Comparison of ENCODE assay signal across 22 mouse cellular contexts in the genomic region with DNA sequence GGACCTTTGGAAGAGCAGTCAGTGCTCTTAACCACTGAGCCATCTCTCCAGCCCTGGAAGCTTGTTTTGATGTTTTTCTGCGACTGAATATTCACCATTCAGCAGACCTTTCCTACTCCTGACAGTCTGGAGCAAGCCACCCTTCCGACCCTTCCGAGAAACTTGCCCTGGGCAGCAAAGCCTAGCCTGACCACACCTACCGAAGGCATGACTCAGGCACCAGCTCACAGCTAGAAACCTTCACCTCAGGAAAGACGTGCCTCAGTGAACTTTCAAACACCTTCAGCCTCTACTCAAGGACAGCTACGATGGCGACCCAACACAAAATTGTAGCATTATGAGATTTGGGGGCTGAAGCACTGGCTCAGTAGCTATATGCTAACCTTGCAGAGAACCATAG. TPM values are rescaled to one million over a fixed set of nuclear protein-coding genes. Genes with fewer than 3 reads are reported as not detected.
"Had no signal": no experiment of that assay in that cellular context is flagged by ENCODE, and none has a peak within 500 bp of the region (broad histone marks: within the 10 kb centered on the region; RNA-seq: fewer than 3 reads in every experiment).

No protein-coding gene starts in this region.

- H3K36me3 ChIP-seq: intestine, embryonic 15.5 days; limb, embryonic 12.5 days; limb, embryonic 15.5 days; lung, embryonic 15.5 days; midbrain, embryonic 10.5 days; midbrain, embryonic 13.5 days; neural tube, embryonic 13.5 days had no signal

- H3K27ac ChIP-seq: intestine, embryonic 15.5 days; limb, embryonic 12.5 days; limb, embryonic 15.5 days; liver, embryonic 14.5 days; lung, embryonic 15.5 days; midbrain, embryonic 10.5 days; midbrain, embryonic 13.5 days; neural tube, embryonic 13.5 days had no signal

- H3K9ac ChIP-seq: intestine, embryonic 15.5 days; limb, embryonic 12.5 days; limb, embryonic 15.5 days; liver, embryonic 14.5 days; liver, postnatal 0 days; lung, embryonic 15.5 days; midbrain, embryonic 13.5 days; neural tube, embryonic 13.5 days had no signal

- H3K27me3 ChIP-seq: intestine, embryonic 15.5 days; lung, embryonic 15.5 days had no signal

- H3K4me2 ChIP-seq: intestine, embryonic 15.5 days; limb, embryonic 12.5 days; limb, embryonic 15.5 days; liver, embryonic 11.5 days; lung, embryonic 15.5 days; midbrain, embryonic 13.5 days; neural tube, embryonic 13.5 days had no signal

- H3K4me3 ChIP-seq: intestine, embryonic 15.5 days; limb, embryonic 12.5 days; limb, embryonic 15.5 days; lung, embryonic 15.5 days; megakaryocyte, embryonic 14.5 days; midbrain, embryonic 10.5 days; midbrain, embryonic 13.5 days; myocyte; neural tube, embryonic 13.5 days had no signal

- H3K9me3 ChIP-seq: intestine, embryonic 15.5 days; limb, embryonic 12.5 days; limb, embryonic 15.5 days; lung, embryonic 15.5 days; midbrain, embryonic 10.5 days; midbrain, embryonic 13.5 days; neural tube, embryonic 13.5 days had no signal

- ATAC-seq: intestine, embryonic 15.5 days; liver, postnatal 0 days; midbrain, embryonic 13.5 days; midbrain, embryonic 16.5 days had no signal

- DNase-seq: kidney, adult 11 months; layer of hippocampus, postnatal 36 days; left cerebral cortex, postnatal 4 days; liver, postnatal 0 days; lung, postnatal 10 days; lung, postnatal 36 days; retina, postnatal 1 day; thymus, postnatal 25 days had no signal

RNA-seq across cellular contexts. Expression of a gene that starts 4.9 kb away (rescaled TPM):
- total RNA-seq: monocyte, adult 5-6 weeks; neutrophil, adult 5-6 weeks had no signal

RNA-seq across cellular contexts. Expression of a gene that starts 33.4 kb away (rescaled TPM):
- total RNA-seq: monocyte, adult 5-6 weeks; neutrophil, adult 5-6 weeks had no signal
- polyA plus RNA-seq: limb, embryonic 12.5 days; liver, embryonic 14.5 days; liver, postnatal 0 days; lung, embryonic 15.5 days; midbrain, embryonic 10.5 days; myocyte had no signal
